Mouse (Mus musculus) adipocyte (in vitro differentiated cells): ENCODE measurements around the gene Gcdh.

Experiments used
- DNase-seq: peaks from one replicate; pipeline ENCODE4 v3.0.0-alpha.2; 2016; ENCODE audit warnings: low spot score

Gene Gcdh

GRCm38 (mm10) chr8:84893709-84894134 is at the start of gene Gcdh:
Gcdh (minus strand) TSS chr8:84893921.
- peak; percentile 99 for DNase-seq

- DNase-seq = no peak
Measured at GRCm38 (mm10) chr8:84937620-84938485, 44.1 kb upstream of the Gcdh start.

- no peak for DNase-seq
Measured at GRCm38 (mm10) chr8:84936962-84937546, 43.3 kb upstream of the Gcdh start, which contains the start of gene Mast1. Mast1 (minus strand) TSS chr8:84937359.

DNA sequence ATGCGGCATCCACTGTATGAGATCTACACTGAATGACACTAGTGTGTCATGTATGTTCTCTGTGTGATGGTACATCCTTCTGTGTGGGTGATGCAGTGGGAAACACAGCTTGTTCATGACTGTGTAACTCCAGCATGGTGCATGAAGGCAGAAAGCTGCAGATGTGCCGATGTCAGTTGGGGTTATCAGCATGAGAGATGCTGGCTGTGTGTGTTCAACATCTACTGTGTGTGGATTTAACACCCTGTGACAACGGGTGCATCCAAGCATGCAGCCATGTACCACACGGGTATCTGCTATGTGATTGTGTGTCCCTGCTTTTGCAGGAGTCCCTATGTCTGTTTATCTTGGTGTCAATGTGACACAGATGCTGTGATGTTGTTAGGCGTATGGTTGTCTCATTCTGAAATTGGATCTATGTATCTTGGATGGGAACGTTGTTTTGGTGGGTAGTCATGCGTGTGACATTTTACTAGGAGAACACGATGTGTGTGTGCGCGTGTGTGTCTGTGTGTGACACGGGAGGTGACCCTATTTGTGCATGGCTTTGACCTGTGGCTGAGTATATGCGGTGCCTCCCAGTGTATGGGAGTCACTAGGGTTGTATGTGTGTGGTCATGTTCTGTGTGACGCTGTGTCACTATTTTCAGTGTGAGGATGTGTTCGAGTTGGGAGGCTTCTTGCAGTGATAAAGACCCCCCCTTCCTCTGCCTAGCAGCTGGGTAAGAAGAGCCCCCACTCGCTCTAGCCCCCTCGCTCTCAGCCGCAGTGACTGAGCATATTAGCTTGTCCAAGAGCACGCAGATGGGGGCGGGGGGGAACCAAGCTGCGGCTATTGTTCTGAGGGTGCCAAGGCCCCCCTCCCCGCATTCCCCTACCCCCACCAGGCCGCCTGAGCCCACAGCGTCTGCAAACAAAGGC is 42.6 kb upstream of the Gcdh start:
- DNase-seq = no peak

DNA sequence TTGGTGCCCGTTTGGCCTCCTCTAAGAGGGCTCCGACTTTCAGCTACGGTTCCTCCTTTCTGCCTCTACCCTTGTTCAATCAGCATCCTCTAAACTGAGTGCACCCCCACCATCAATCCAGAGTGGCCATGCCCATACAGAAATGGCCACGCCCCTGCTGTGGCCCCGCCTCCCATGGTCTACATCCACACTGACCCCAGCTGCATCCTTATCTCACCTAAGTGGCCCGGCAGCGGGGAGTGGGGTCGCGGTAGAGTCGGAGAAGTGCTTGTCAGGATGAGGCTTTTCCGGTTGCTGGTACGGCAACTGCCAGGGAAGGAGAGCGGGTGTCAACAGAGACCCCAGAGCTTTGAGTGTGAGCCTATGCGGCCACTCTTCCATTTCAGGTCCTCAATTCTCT is 41.8 kb upstream of the Gcdh start:
- DNase-seq = no peak

GRCm38 (mm10) chr8:84934860-84935259 is 41.1 kb upstream of the Gcdh start:
- no peak for DNase-seq

DNA sequence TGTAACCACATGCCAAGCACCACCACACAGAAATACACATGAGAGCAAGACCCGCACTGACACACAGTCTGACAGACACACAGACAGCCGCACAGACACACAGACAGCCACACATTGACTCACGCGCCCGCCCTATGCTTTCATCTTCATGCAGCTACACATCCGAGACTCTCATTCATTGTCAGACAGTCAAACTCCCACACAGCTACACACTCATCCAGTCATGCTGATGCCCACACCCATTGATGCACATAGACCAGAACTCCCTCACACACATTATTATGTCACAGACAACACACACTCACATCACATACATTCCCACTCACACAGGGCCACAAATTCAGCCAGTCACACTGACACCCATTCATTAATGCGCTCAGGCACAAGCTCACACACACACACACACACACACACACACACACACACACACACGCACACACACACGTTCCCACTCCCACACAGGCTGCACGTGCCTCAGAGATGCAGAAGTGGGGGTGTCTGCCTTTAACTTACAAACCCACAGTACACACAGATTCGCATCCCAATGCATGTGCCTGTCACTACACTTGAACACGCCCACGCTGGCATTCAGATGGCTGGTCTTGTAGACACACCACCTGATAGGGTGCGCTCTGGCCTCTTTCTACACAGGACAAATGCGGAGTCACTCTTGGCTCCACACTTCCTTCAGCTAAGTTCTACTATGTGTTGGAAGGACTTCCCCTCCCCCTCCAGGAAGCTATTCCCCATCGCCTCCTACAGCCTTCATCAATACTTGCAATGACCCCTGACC is 40.2 kb upstream of the Gcdh start:
- no peak for DNase-seq

- no peak for DNase-seq
Measured at GRCm38 (mm10) chr8:84930582-84930981, 36.9 kb upstream of the Gcdh start.

DNA sequence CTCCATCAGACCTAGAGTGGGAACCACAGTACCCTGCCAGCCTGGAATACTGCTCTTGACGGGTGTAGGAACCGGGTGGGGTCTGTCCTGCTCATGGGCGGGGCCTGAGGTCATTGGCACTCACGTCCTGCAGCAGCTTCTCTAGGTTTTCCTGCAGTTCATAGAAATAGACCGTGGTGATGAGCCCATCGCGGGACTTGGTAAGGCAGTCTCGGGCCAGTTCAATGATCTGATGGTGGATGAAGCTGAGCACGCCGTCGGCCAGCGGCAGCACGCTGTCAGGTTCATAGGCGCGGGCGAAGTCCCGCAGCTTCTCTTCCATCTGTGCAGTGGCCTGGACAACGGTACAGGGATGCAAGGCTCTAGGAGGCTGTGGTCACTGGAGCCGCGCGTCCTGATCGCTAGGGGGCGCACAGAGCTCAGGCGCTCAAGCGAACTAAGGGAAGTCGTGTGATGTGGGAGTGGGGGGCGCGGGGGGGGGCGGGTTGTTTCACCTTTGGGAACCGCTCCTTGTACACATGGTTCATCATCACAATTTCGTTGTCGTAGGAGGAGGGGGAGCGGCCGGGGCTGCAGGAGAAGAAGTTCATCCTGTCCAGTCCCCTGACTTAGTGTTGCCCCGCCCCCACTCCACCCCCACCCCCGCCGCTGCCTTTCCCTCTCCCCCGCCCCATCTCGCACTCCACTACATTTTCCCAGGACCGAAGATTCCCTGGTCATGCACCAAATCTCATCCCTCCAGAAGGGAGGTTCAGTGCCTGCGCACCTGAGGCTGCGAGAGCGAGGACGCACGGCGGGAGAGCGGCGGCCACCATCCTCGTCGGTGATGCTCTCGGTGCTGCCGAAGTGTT is 35.0 kb upstream of the Gcdh start:
- peak; percentile 62 for DNase-seq

DNA sequence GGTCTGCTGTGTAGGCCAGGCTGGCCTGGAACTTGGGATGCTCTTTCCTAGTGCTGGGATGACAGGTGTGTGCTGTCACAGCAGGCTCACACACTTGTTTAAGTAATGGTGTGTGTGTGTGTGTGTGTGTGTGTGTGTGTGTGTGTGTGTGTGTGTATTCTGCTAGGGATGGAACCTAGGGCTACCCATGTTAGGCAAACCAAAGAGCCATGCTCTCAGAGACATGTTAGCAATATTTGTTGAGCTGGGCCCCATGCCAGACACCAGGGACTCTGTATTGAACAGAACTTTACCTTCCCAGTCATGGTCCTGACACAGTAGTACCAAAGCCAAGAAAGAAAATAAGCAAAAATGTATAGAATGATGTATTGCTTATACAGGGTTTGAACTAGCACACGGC is 33.8 kb upstream of the Gcdh start:
- no peak for DNase-seq

- DNase-seq = no peak
Measured at GRCm38 (mm10) chr8:84925557-84925956, 31.8 kb upstream of the Gcdh start.

- peak; percentile 70 for DNase-seq
Measured at GRCm38 (mm10) chr8:84921596-84921995, 27.9 kb upstream of the Gcdh start.

DNA sequence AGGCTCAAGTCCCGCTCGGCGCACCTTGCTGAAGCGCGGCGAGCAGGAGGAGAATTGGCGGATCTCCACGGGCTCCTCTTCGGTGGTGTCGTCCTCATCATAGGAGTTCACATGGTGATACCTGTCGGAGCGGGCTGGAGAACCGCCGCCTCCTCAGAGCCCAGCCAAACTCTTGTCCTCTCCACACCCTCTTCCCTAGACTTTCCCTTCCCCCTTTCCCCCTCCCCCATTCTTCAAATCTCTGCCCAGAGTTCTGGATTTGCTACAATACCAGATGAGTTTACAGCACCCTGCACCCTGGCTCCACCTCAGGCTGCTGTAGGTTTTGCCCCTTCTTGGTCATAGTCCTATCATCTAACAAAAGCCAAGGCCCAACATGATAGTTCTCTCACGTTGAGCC is 24.9 kb upstream of the Gcdh start:
- no peak for DNase-seq

GRCm38 (mm10) chr8:84917781-84918180 is 24.1 kb upstream of the Gcdh start:
- DNase-seq = no peak

- no peak for DNase-seq
Measured at GRCm38 (mm10) chr8:84915269-84915668, 21.5 kb upstream of the Gcdh start.

DNA sequence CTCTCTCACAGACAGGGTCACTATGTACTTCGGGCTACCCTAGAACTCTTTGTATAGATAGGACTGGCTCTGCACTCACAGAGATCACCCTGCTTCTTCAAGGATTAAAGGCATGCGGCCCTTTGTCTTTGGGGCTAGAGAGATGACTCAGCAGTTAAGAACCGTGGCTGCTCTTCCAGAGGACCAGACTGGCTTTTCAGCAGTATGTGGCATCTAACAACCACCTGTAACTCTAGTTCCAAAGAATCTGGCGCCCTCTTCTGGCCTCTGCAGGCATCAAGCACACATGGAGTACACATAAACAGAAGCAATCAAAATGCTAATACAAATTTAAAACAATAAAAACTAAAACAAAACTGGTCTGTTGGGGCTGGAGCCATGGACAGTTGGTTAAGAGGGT is 20.2 kb upstream of the Gcdh start:
- no peak for DNase-seq

- DNase-seq = no peak
Measured at GRCm38 (mm10) chr8:84913502-84913900, 19.8 kb upstream of the Gcdh start.

DNA sequence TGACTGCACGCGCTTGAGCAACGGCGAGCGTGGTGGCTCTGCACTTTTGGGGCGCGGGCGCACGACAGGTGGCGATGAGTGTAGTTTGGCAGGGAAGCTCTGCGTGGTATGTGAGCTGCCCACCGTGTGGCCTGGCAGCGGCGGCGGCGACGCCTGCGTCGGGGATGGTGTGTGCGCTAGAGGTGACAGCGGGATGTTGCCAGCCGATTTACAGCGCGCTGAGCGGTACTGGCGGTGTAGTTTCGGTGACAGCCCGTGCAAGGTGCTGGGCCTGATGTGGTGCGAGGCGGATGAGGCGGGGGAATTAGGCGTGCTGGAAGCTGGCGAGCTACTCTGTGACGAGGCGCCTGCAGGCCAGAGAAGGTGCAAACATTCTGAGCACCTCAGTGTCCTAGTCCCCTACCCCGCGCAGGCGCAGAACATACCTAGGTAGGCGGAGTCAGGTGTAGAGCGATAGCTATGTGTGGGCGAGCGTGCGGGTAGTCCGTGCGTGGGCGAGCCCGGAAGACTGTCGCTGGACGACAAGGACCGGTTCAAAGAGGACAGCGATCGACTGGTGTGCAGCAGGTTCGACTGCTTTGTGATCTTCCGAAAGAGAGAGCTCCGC is 19.3 kb upstream of the Gcdh start:
- DNase-seq = no peak

DNA sequence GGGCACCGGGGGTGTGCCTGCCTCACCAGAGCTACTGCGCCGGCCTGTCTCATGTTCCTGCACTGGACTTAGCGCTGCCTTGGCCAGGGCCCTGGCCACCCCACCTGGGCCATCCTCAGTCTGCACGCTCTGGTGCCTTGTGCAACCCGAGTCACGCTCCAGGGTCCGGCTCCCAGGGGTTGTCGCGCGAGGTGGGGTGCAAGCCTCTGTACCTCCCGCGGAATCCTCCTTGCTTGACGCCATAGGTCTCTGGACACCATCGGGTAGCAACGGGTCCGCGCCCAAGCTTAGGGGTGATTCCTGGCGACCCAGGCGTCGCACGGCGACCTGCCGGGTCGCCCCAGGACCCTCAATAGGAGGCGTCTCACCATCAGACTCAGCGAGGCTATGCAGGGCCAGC is 18.7 kb upstream of the Gcdh start:
- no peak for DNase-seq

- DNase-seq = no peak
Measured at GRCm38 (mm10) chr8:84911854-84912253, 18.1 kb upstream of the Gcdh start.
